Mouse (Mus musculus) lung, postnatal 0 days (tissue): Measurements from ENCODE around the gene Phip.

Experiments used
- CTCF ChIP-seq: IDR thresholded peaks from 2 replicates; pipeline ENCODE4 v1.5.1; 2016; ENCODE audit warnings: antibody characterized with exemption, mild to moderate bottlenecking
- EP300 ChIP-seq: IDR thresholded peaks from 2 replicates; pipeline ENCODE4 v1.6.1; 2016; ENCODE audit warnings: antibody characterized with exemption, mild to moderate bottlenecking, control low read depth

- TF ChIP-seq CTCF (no peak), EP300 (no peak)
These were observed 23.8 kb downstream of the Phip start for GRCm38 (mm10) chr9:82951435-82952004.
